Mouse (Mus musculus) forebrain, embryonic 13.5 days (tissue): ENCODE measurements around the gene Rin1. TPM values are rescaled to one million over a fixed set of nuclear protein-coding genes. Genes with fewer than 3 reads are reported as not detected.

Experiments used
- ATAC-seq: fragments of 200-750 bp; cut with Nextera tagmentation; 2 replicates; pipeline ENCODE4 v1.8.0; 2017
- H3K27ac ChIP-seq: fragments of 300-500 bp; sonication (generic); 2 replicates; pipeline ENCODE4 v1.5.1; 2015; ENCODE audit warnings: inconsistent platforms, mild to moderate bottlenecking, moderate library complexity
- H3K27me3 ChIP-seq: fragments of 300-500 bp; sonication (generic); 2 replicates; pipeline ENCODE4 v1.6.1; 2015; ENCODE audit warnings: mild to moderate bottlenecking, inconsistent platforms
- H3K36me3 ChIP-seq: fragments of 300-500 bp; sonication (generic); 2 replicates; pipeline ENCODE4 v1.6.1; 2015; ENCODE audit warnings: mild to moderate bottlenecking, inconsistent platforms; ENCODE audit not compliant: poor library complexity, severe bottlenecking
- H3K4me1 ChIP-seq: fragments of 300-500 bp; sonication (generic); 2 replicates; pipeline ENCODE4 v1.6.1; 2015; ENCODE audit warnings: inconsistent platforms
- H3K4me2 ChIP-seq: fragments of 300-500 bp; sonication (generic); 2 replicates; pipeline ENCODE4 v1.6.1; 2015; ENCODE audit warnings: inconsistent platforms, mild to moderate bottlenecking, moderate library complexity
- H3K4me3 ChIP-seq: fragments of 300-500 bp; sonication (generic); 2 replicates; pipeline ENCODE4 v1.5.1; 2015; ENCODE audit warnings: mild to moderate bottlenecking, inconsistent platforms
- H3K9ac ChIP-seq: fragments of 300-500 bp; sonication (generic); 2 replicates; pipeline ENCODE4 v1.6.1; 2015; ENCODE audit warnings: mild to moderate bottlenecking, inconsistent platforms
- H3K9me3 ChIP-seq: fragments of 300-500 bp; sonication (generic); replicated peaks from 2 replicates; pipeline ENCODE4 v1.6.1; 2016; ENCODE audit warnings: inconsistent platforms
- WGBS: fragments of 180-500 bp; shearing (Covaris S2); methylation state at CpG from one replicate; pipeline ENCODE4 v1.1.7; 2015; 5-methylcytosine and 5-hydroxymethylcytosine counted together
- polyA plus RNA-seq: library from polyadenylated mRNA; unstranded; fragments of >200 nt; fragmentation: Nextera tagmentation; extraction: Ambion mirVana; gene quantifications from 2 replicates; pipeline ENCODE4 v1.2.1, GENCODE M21; 2015

Gene Rin1
- polyA plus RNA-seq, 1 experiment from 2014 or later, result 0.62 TPM

GRCm38 (mm10) chr19:5023621-5024479 is 26.4 kb upstream of the Rin1 start, which contains the start of gene Slc29a2:
Slc29a2 (plus strand) TSS chr19:5023860.
- whole genome bisulfite sequencing, result under 1% methylated on average over 62 of the region's 62 CpGs

GRCm38 (mm10) chr19:5026111-5026510 is 24.2 kb upstream of the Rin1 start:
- H3K4me3 ChIP-seq, result no peak overlapping the region
- no peaks in the 10 kb centered on the region for H3K27me3 ChIP-seq
- ATAC-seq, result no peak
- H3K27ac ChIP-seq, result no peak overlapping the region
- peaks cover 44% of the 10 kb centered on the region for H3K36me3 ChIP-seq
- H3K9ac ChIP-seq, result no peak overlapping the region
- H3K4me2 ChIP-seq, result no peak overlapping the region
- no peaks in the 10 kb centered on the region for H3K9me3 ChIP-seq
- H3K4me1 ChIP-seq, result peaks cover 8% of the 10 kb centered on the region; the same call in 1 of the 2 replicates
- WGBS, result 95% methylated on average over 8 of the region's 8 CpGs

More at GRCm38 (mm10) chr19:5023621-5024479, 26.4 kb upstream of the Rin1 start, which contains the start of gene Slc29a2:
- peak within 1 kb of the TSS; percentile 77 for H3K9ac ChIP-seq
- peak within 1 kb of the TSS; percentile 91 for H3K27ac ChIP-seq
- H3K4me3 ChIP-seq, result peak within 1 kb of the TSS; percentile 64
- H3K4me1 ChIP-seq, result peaks cover 8% of the 10 kb centered on the region; the same call in 1 of the 2 replicates
- ATAC-seq, result peak; percentile 97
- H3K9me3 ChIP-seq, result no peaks in the 10 kb centered on the region
- H3K4me2 ChIP-seq, result peak within 1 kb of the TSS; percentile 72
- peaks cover 22% of the 10 kb centered on the region for H3K36me3 ChIP-seq
- no peaks in the 10 kb centered on the region for H3K27me3 ChIP-seq

- H3K4me3 ChIP-seq, result no peak overlapping the region
- H3K27me3 ChIP-seq, result no peaks in the 10 kb centered on the region
- peaks cover 45% of the 10 kb centered on the region for H3K36me3 ChIP-seq
- 83% methylated on average over 3 of the region's 3 CpGs for WGBS
- H3K27ac ChIP-seq, result no peak overlapping the region
- no peaks in the 10 kb centered on the region for H3K9me3 ChIP-seq
- no peak overlapping the region for H3K4me2 ChIP-seq
- no peak for ATAC-seq
- H3K9ac ChIP-seq, result no peak overlapping the region
- peaks cover 7% of the 10 kb centered on the region for H3K4me1 ChIP-seq
Measured at GRCm38 (mm10) chr19:5032686-5033085, 17.6 kb upstream of the Rin1 start.

GRCm38 (mm10) chr19:5036577-5036976 is 13.7 kb upstream of the Rin1 start:
- no peak overlapping the region; the same call in 1 of the 2 replicates for H3K9ac ChIP-seq
- WGBS, result 81% methylated on average over 4 of the region's 4 CpGs
- peaks cover 30% of the 10 kb centered on the region for H3K4me1 ChIP-seq
- H3K4me2 ChIP-seq, result no peak overlapping the region
- no peaks in the 10 kb centered on the region for H3K9me3 ChIP-seq
- H3K27me3 ChIP-seq, result no peaks in the 10 kb centered on the region
- no peak for ATAC-seq
- H3K4me3 ChIP-seq, result no peak overlapping the region
- H3K27ac ChIP-seq, result no peak overlapping the region
- peaks cover 6% of the 10 kb centered on the region; the same call in 1 of the 2 replicates for H3K36me3 ChIP-seq

- 0 out of 2 replicates have a peak, but pooled peaks cover 5% of the 10 kb centered on the region for H3K36me3 ChIP-seq
- peak overlapping the region; percentile 82 for H3K27ac ChIP-seq
- no peaks in the 10 kb centered on the region for H3K27me3 ChIP-seq
- peak overlapping the region; percentile 91 for H3K9ac ChIP-seq
- no peaks in the 10 kb centered on the region for H3K9me3 ChIP-seq
- H3K4me3 ChIP-seq, result peak overlapping the region; percentile 97
- peaks cover 43% of the 10 kb centered on the region for H3K4me1 ChIP-seq
- ATAC-seq, result peak; percentile 66
- WGBS, result 5% methylated on average over 32 of the region's 32 CpGs
- peak overlapping the region; percentile 100 for H3K4me2 ChIP-seq
Measured at GRCm38 (mm10) chr19:5037678-5038571, 12.4 kb upstream of the Rin1 start.

- peak; percentile 93 for ATAC-seq
- H3K4me3 ChIP-seq, result peak within 1 kb of the TSS; percentile 97
- H3K4me2 ChIP-seq, result peak within 1 kb of the TSS; percentile 100
- H3K4me1 ChIP-seq, result peaks cover 43% of the 10 kb centered on the region
- H3K27ac ChIP-seq, result peak within 1 kb of the TSS; percentile 82
- H3K9me3 ChIP-seq, result no peaks in the 10 kb centered on the region
- peaks cover 12% of the 10 kb centered on the region for H3K36me3 ChIP-seq
- WGBS, result under 1% methylated on average over 42 of the region's 44 CpGs
- no peaks in the 10 kb centered on the region for H3K27me3 ChIP-seq
- peak within 1 kb of the TSS; percentile 91 for H3K9ac ChIP-seq
Measured at GRCm38 (mm10) chr19:5038709-5039156, 11.5 kb upstream of the Rin1 start, which contains the start of the genes B4gat1 and AC124502.3. B4gat1 (plus strand) TSS chr19:5038826. AC124502.3 (plus strand) TSS chr19:5038891.

- H3K4me2 ChIP-seq, result peak overlapping the region; percentile 100
- 9% methylated on average over 41 of the region's 41 CpGs for WGBS
- ATAC-seq, result peak; percentile 7; the same call in 1 of the 2 replicates
- H3K4me3 ChIP-seq, result peak overlapping the region; percentile 97
- H3K9ac ChIP-seq, result peak overlapping the region; percentile 91
- peak overlapping the region; percentile 82 for H3K27ac ChIP-seq
- no peaks in the 10 kb centered on the region for H3K9me3 ChIP-seq
- H3K36me3 ChIP-seq, result peaks cover 17% of the 10 kb centered on the region
- H3K27me3 ChIP-seq, result no peaks in the 10 kb centered on the region
- H3K4me1 ChIP-seq, result peaks cover 43% of the 10 kb centered on the region
Measured at GRCm38 (mm10) chr19:5039301-5040114, 10.8 kb upstream of the Rin1 start.

- Histone ChIP-seq H3K9me3 (no peaks in the 10 kb centered on the region), H3K4me2 (peak within 1 kb of the TSS; percentile 100), H3K36me3 (peaks cover 26% of the 10 kb centered on the region), H3K27me3 (no peaks in the 10 kb centered on the region), H3K4me1 (peaks cover 43% of the 10 kb centered on the region), H3K27ac (peak within 1 kb of the TSS; percentile 41), H3K9ac (peak within 1 kb of the TSS; percentile 91), H3K4me3 (peak within 1 kb of the TSS; percentile 97)
- 7% methylated on average over 39 of the region's 40 CpGs for WGBS
- ATAC-seq, result peak; percentile 73
Measured at GRCm38 (mm10) chr19:5040862-5041523, 9.3 kb upstream of the Rin1 start, which contains the start of gene Brms1. Brms1 (plus strand) TSS chr19:5041354.

GRCm38 (mm10) chr19:5041588-5041987 is 8.7 kb upstream of the Rin1 start:
- H3K9ac ChIP-seq, result peak overlapping the region; percentile 91
- H3K9me3 ChIP-seq, result no peaks in the 10 kb centered on the region
- H3K4me3 ChIP-seq, result peak overlapping the region; percentile 97
- WGBS, result 1% methylated on average over 16 of the region's 16 CpGs
- no peaks in the 10 kb centered on the region for H3K27me3 ChIP-seq
- peaks cover 43% of the 10 kb centered on the region for H3K4me1 ChIP-seq
- ATAC-seq, result no peak; the same call in 1 of the 2 replicates
- peak overlapping the region; percentile 41; the same call in 1 of the 2 replicates for H3K27ac ChIP-seq
- H3K36me3 ChIP-seq, result peaks cover 32% of the 10 kb centered on the region
- H3K4me2 ChIP-seq, result peak overlapping the region; percentile 100

- WGBS, result 80% methylated on average over 4 of the region's 4 CpGs
- no peak overlapping the region for H3K9ac ChIP-seq
Measured at GRCm38 (mm10) chr19:5045531-5045930, 4.8 kb upstream of the Rin1 start.

More at GRCm38 (mm10) chr19:5045531-5045930, 4.8 kb upstream of the Rin1 start:
- Histone ChIP-seq H3K4me1 (peaks cover 29% of the 10 kb centered on the region), H3K36me3 (peaks cover 66% of the 10 kb centered on the region), H3K4me2 (no peak overlapping the region), H3K4me3 (no peak overlapping the region), H3K27ac (no peak overlapping the region), H3K9me3 (no peaks in the 10 kb centered on the region), H3K27me3 (peaks cover 7% of the 10 kb centered on the region)
- no peak for ATAC-seq
